Mouse (Mus musculus) heart, embryonic 11.5 days (tissue): ENCODE measurements around the gene Mest. TPM values are rescaled to one million over a fixed set of nuclear protein-coding genes. Genes with fewer than 3 reads are reported as not detected.

Source experiments
- ATAC-seq: fragments of 200-750 bp; cut with Nextera tagmentation; replicated peaks from 2 replicates; pipeline ENCODE4 v1.8.0; 2017; ENCODE audit warnings: moderate library complexity; ENCODE audit not compliant: insufficient number of reproducible peaks, low FRiP score, low TSS enrichment
- H3K27ac ChIP-seq: fragments of 300-500 bp; sonication (generic); 2 replicates; pipeline ENCODE4 v1.5.1; 2014; ENCODE audit warnings: mild to moderate bottlenecking, low read depth, low read length
- H3K27me3 ChIP-seq: fragments of 300-500 bp; sonication (generic); 2 replicates; pipeline ENCODE4 v1.6.1; 2014; ENCODE audit warnings: mild to moderate bottlenecking, low read length, mixed read lengths; ENCODE audit not compliant: control insufficient read depth, insufficient read depth
- H3K36me3 ChIP-seq: fragments of 300-500 bp; sonication (generic); 2 replicates; pipeline ENCODE4 v1.6.1; 2014; ENCODE audit warnings: mild to moderate bottlenecking, low read length, moderate library complexity, mixed read lengths; ENCODE audit not compliant: control insufficient read depth, insufficient read depth
- H3K4me1 ChIP-seq: fragments of 300-500 bp; sonication (generic); 2 replicates; pipeline ENCODE4 v1.6.1; 2014; ENCODE audit warnings: low read length; ENCODE audit not compliant: control insufficient read depth, insufficient read depth
- H3K4me2 ChIP-seq: fragments of 300-500 bp; sonication (generic); 2 replicates; pipeline ENCODE4 v1.6.1; 2014; ENCODE audit warnings: mild to moderate bottlenecking, moderate library complexity
- H3K4me3 ChIP-seq: fragments of 300-500 bp; sonication (generic); 2 replicates; pipeline ENCODE4 v1.5.1; 2014; ENCODE audit warnings: low read depth, low read length
- H3K9ac ChIP-seq: fragments of 300-500 bp; sonication (generic); 2 replicates; pipeline ENCODE4 v1.6.1; 2014; ENCODE audit warnings: mild to moderate bottlenecking, low read depth, low read length, moderate library complexity
- H3K9me3 ChIP-seq: fragments of 300-500 bp; sonication (generic); replicated peaks from 2 replicates; pipeline ENCODE4 v1.6.1; 2016; ENCODE audit warnings: low read length; ENCODE audit not compliant: control insufficient read depth
- WGBS: fragments of 180-500 bp; shearing (Covaris S2); extraction: QIAGEN DNeasy Blood & Tissue Kit; methylation state at CpG from one replicate; pipeline ENCODE4 v1.1.7; 2014; ENCODE audit not compliant: insufficient replicate concordance; 5-methylcytosine and 5-hydroxymethylcytosine counted together
- polyA plus RNA-seq: library from polyadenylated mRNA; unstranded; fragments of >200 nt; fragmentation: Nextera tagmentation; extraction: Ambion mirVana; gene quantifications from 2 replicates; pipeline ENCODE4 v1.2.1, GENCODE M21; 2014

Gene Mest
- polyA plus RNA-seq, 1 experiment from 2014 or later: 4,075 TPM

DNA sequence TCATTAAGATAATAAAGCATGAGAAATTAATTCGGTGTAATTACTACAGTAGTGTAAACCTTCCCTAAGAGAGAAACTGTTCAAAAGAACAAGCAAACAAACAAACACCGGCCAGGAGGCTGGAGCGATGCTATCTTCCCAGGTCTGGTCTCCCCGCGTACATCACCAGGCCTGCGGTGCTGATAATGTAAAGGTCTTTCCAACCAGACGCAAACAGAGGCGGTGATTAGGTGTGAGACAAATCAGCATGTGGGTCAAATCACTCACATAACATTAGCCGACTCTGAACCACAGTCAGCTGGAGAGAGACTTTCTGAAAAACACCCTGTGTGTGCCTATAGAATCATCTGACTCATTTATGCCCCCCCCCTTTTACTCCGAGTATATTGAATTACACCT is 12.0 kb upstream of the Mest start:
- H3K4me1 ChIP-seq: peaks cover 11% of the 10 kb centered on the region
- H3K27me3 ChIP-seq: no peaks in the 10 kb centered on the region
- WGBS: 28% methylated on average over 10 of the region's 10 CpGs
- no peak overlapping the region for H3K4me3 ChIP-seq
- no peak overlapping the region for H3K27ac ChIP-seq
- no peak overlapping the region for H3K9ac ChIP-seq
- no peaks in the 10 kb centered on the region for H3K36me3 ChIP-seq
- no peaks in the 10 kb centered on the region for H3K9me3 ChIP-seq
- ATAC-seq: no peak
- H3K4me2 ChIP-seq: no peak overlapping the region

DNA sequence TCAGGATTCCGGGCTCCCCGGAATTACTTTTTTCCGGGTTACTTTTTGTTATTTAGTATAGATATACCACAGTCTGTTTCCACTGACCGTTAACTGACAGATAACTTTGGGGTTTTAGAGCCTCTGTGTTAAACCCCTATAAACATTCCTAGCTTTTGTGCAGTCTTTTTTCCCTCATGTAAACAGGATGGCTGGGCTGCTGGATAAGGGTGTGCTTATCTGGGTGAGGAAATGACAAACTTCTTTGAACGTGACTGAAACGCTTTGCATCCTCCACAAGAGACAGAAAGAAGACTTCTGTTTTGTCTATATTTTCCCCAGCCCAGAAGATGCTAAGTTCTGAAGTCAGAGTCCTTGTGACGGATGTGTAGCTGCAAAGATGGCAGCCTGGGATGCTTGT is 10.9 kb upstream of the Mest start:
- H3K27ac ChIP-seq: peak overlapping the region; percentile 57; the same call in 1 of the 2 replicates
- 43% methylated on average over 7 of the region's 7 CpGs for WGBS
- peaks cover 11% of the 10 kb centered on the region for H3K4me1 ChIP-seq
- no peaks in the 10 kb centered on the region for H3K9me3 ChIP-seq
- H3K27me3 ChIP-seq: no peaks in the 10 kb centered on the region
- no peaks in the 10 kb centered on the region for H3K36me3 ChIP-seq
- no peak for ATAC-seq
- H3K9ac ChIP-seq: no peak overlapping the region
- H3K4me3 ChIP-seq: no peak overlapping the region
- no peak overlapping the region for H3K4me2 ChIP-seq

DNA sequence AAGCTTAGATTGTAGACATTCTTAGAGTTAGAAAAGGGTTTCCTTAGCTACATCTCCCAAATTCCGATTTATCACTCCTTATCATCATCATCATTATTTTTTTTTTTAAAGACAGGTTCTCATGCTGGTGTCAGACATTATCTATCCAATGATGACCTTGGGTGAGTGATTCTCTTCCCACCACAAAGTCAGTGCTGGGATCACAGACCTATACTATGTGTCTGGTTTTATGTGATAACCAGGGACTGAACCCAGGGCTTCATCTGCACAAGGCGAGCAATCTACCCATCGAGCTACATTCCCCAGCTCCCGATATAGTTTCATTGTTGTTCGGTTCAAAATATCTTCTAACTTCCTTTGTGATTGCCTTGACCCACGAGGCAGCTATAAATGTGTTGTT is 9.9 kb upstream of the Mest start:
- WGBS: 64% methylated on average over 6 of the region's 6 CpGs
- Histone ChIP-seq H3K4me2 (no peak overlapping the region), H3K4me1 (peaks cover 11% of the 10 kb centered on the region), H3K27me3 (no peaks in the 10 kb centered on the region), H3K27ac (no peak overlapping the region), H3K4me3 (no peak overlapping the region), H3K36me3 (no peaks in the 10 kb centered on the region), H3K9ac (no peak overlapping the region), H3K9me3 (no peaks in the 10 kb centered on the region)
- ATAC-seq: no peak

DNA sequence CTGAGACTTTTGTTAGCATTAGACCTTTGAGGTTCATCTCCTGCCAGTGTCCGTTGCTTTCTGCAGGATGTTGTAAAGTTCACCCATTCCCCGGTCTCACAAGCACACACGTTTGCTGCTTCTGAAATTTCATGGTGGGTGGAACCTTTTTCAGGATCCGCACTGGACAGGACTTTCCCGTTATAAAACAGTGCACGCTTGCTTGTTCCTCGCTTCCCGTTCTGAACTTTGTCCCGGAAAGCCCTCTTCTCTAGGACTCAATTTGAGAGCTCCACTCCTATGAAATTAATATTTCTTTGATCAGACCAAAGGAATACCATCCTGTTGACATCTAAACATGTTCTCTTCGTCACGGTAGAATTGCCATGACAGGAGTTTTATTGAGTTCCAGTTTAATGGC is 9.5 kb upstream of the Mest start:
- Histone ChIP-seq H3K4me1 (peaks cover 11% of the 10 kb centered on the region), H3K27me3 (no peaks in the 10 kb centered on the region), H3K9me3 (no peaks in the 10 kb centered on the region), H3K27ac (no peak overlapping the region), H3K36me3 (no peaks in the 10 kb centered on the region), H3K9ac (no peak overlapping the region), H3K4me2 (no peak overlapping the region), H3K4me3 (no peak overlapping the region)
- WGBS: 84% methylated on average over 11 of the region's 11 CpGs
- ATAC-seq: no peak

DNA sequence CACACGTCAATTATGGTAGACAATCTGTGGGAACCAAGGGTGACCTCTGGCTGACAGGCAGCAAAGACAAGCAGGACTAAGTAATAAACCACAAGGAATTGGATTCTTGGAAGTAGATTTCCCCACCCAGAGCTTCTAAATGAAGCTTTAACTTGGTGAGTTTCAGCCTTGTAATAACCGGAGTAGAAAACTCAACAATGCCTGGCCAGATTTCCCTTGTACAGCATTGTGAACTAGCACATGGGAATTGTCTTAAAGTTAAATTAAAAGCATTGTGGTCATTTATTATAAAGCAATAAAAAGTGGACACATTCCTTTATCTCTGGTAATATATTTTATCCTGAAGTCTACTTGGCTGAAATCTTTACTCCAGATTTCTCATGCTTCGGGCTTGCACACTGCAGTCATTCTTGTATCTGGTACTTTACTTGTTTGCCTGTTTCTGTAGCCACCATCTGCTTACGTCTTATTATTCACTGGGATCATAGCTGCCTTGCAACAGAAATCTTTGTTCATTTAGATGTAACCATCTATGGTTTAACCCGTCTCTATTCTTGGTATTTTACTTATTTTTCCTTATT is 8.4 kb upstream of the Mest start:
- Histone ChIP-seq H3K4me1 (peaks cover 11% of the 10 kb centered on the region), H3K4me2 (no peak overlapping the region), H3K9ac (no peak overlapping the region), H3K9me3 (no peaks in the 10 kb centered on the region), H3K36me3 (no peaks in the 10 kb centered on the region), H3K27ac (no peak overlapping the region), H3K4me3 (no peak overlapping the region), H3K27me3 (no peaks in the 10 kb centered on the region)
- 81% methylated on average over 5 of the region's 5 CpGs for WGBS
- ATAC-seq: no peak

DNA sequence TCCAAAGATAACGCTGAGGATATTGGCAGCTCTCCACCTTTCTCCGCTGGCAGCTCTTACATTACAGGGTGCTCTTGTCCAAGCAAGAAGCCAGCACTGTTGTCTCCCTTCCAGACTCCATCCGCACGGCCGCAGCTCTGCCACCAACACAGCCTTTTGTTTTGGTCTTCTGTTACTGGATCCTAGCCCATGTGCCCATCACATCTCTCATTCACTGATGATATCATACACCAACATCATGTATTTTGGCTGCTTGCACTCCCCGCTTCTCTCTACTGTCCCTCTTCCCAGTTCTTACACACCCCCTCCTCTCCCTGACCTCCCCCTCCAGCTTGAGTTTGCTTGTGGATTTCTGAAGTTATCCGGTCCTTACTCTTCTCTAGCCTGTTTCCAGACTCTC is 6.6 kb upstream of the Mest start:
- Histone ChIP-seq H3K4me2 (no peak overlapping the region), H3K4me1 (0 out of 2 replicates have a peak, but pooled peaks cover 2% of the 10 kb centered on the region), H3K9ac (no peak overlapping the region), H3K27ac (no peak overlapping the region), H3K27me3 (no peaks in the 10 kb centered on the region), H3K36me3 (no peaks in the 10 kb centered on the region), H3K4me3 (no peak overlapping the region), H3K9me3 (no peaks in the 10 kb centered on the region)
- no peak for ATAC-seq
- WGBS: 78% methylated on average over 7 of the region's 7 CpGs

DNA sequence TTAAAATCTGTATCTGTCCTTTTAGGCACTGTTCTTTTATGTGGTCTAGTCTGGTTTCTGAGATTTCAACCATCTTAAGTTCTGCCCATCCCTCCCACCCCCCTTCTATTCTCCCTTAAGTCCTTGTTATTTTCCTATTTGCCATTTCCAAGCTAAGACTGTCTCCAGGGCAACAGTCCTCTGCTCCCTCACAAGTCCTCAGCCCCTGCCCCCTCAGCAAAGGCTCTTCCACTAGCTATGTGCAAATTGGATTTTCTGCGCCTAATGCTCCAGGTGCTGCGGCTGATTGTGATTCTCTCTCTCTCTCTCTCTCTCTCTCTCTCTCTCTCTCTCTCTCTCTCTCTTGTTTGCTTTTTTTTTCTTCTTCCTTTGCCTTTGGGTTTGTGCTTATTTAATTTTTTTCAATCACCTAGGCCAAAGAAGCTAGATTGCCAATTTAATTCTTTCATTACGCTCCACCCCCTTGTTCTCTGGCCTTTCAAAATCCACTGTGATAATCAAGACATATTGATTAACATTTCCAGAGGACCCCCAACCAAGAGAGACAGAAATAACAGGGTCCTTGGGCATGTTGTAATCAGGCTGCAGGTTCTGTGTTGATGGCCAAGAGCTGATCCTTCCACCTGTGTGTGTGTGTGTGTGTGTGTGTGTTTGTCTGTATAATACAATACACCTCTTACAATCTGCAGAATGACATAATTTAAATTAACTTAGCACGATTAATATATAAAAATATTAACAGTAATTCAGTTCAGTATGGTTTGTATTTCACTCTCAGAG is 772 bp upstream of the Mest start:
- no peaks in the 10 kb centered on the region for H3K27me3 ChIP-seq
- no peak overlapping the region for H3K9ac ChIP-seq
- no peak overlapping the region for H3K27ac ChIP-seq
- 71% methylated on average over 4 of the region's 4 CpGs for WGBS
- no peak overlapping the region for H3K4me3 ChIP-seq
- H3K4me2 ChIP-seq: no peak overlapping the region
- H3K9me3 ChIP-seq: no peaks in the 10 kb centered on the region
- ATAC-seq: no peak
- peaks cover 5% of the 10 kb centered on the region for H3K4me1 ChIP-seq
- no peaks in the 10 kb centered on the region for H3K36me3 ChIP-seq

DNA sequence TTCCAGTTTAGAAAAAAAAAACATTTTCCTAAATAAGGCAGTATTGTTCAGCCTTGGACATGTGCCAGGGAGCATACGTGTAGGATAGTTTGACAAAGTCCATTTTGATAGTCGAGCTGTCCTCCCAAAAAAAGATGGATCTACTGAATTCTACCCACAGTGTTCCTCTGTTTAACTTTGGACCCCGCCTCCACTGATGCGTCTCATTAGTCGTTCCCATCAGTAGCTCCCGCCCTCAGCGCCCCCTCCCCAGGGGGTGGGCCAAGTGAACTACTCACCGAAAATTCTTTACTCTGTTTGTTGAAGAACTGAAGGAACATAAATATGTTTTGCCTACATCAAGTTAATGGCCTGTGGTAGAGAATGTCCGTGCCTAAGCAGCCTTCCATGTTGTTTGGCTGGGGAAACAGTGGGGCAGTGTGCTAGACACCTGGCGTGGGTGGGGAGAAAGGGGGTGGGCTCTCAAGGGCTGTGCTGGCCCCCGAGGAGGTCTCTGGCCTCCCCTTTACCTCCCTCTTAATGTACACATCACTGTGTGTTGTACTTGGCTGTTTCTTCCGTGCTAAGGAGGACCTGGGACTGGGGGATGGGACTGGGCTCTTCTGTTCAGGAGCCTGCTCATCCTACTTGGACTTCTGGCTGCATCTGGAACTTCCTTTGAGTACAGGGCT is 7.1 kb downstream of the Mest start:
- H3K9ac ChIP-seq: no peak overlapping the region
- H3K4me3 ChIP-seq: no peak overlapping the region
- no peak overlapping the region for H3K4me2 ChIP-seq
- ATAC-seq: no peak
- H3K27ac ChIP-seq: no peak overlapping the region
- WGBS: 50% methylated on average over 12 of the region's 12 CpGs
- H3K27me3 ChIP-seq: no peaks in the 10 kb centered on the region
- no peaks in the 10 kb centered on the region for H3K36me3 ChIP-seq
- H3K9me3 ChIP-seq: peaks cover 4% of the 10 kb centered on the region
- peaks cover 3% of the 10 kb centered on the region; the same call in 1 of the 2 replicates for H3K4me1 ChIP-seq
